ENCODE assay signal across 29 mouse cellular contexts in genomic region chr2:59973104-59973641, GRCm38 (mm10).
DNase-seq lines count a peak whose midpoint lies in the region; ATAC-seq and TF ChIP-seq lines count a peak whose summit lies in the region.
"Had no signal": no experiment of that assay in that cellular context is flagged by ENCODE, and none has a peak within 500 bp of the region (broad histone marks: within the 10 kb centered on the region; RNA-seq: fewer than 3 reads in every experiment).

No protein-coding gene starts in this region.

- H3K36me3 ChIP-seq in heart, embryonic 11.5 days (ENCODE audit: control insufficient read depth, insufficient read depth, low read length) = no peaks in the 10 kb centered on the region
- H3K36me3 ChIP-seq in heart, embryonic 16.5 days (ENCODE audit: control insufficient read depth, insufficient read depth) = peaks cover 16% of the 10 kb centered on the region
- peaks cover 8% of the 10 kb centered on the region for H3K36me3 ChIP-seq in heart, adult 2 months (ENCODE audit: control insufficient read depth, insufficient read depth, low read length)

- no peak for TF ChIP-seq CTCF in heart, adult 2 months (IDR thresholded peaks at IDR 0.05)

- H3K79me2 ChIP-seq in heart, adult 2 months (replicated peaks; ENCODE audit: control insufficient read depth, insufficient read depth, low read length) = no peaks in the 10 kb centered on the region

- no peak overlapping the region for H3K4me3 ChIP-seq in heart, embryonic 11.5 days (ENCODE audit: low read depth, low read length)
- H3K4me3 ChIP-seq in heart, embryonic 16.5 days (ENCODE audit: low read length) = 0 out of 2 replicates have a peak overlapping the region, but pooled peaks have one; percentile 3
- no peak overlapping the region for H3K4me3 ChIP-seq in heart, adult 2 months
- H3K4me3 ChIP-seq: forebrain, embryonic 13.5 days; hindbrain, embryonic 12.5 days; intestine, embryonic 15.5 days; limb, embryonic 10.5 days; limb, embryonic 15.5 days; midbrain, embryonic 10.5 days; midbrain, embryonic 15.5 days; neural tube, embryonic 15.5 days; stomach, embryonic 15.5 days had no signal

- no peaks in the 10 kb centered on the region for H3K9me3 ChIP-seq in heart, embryonic 11.5 days (replicated peaks; ENCODE audit: control insufficient read depth, low read length)
- no peaks in the 10 kb centered on the region for H3K9me3 ChIP-seq in heart, embryonic 16.5 days (replicated peaks; ENCODE audit: control insufficient read depth, low read length)
- H3K9me3 ChIP-seq: forebrain, embryonic 13.5 days; hindbrain, embryonic 12.5 days; intestine, embryonic 15.5 days; limb, embryonic 10.5 days; limb, embryonic 15.5 days; midbrain, embryonic 10.5 days; midbrain, embryonic 15.5 days; neural tube, embryonic 15.5 days; stomach, embryonic 15.5 days had no signal

- no peak overlapping the region for H3K9ac ChIP-seq in heart, embryonic 11.5 days (ENCODE audit: low read depth, low read length)
- H3K9ac ChIP-seq in heart, embryonic 16.5 days (ENCODE audit: low read length) = peak overlapping the region; percentile 34; the same call in 1 of the 2 replicates
- no peak overlapping the region for H3K9ac ChIP-seq in heart, adult 2 months (ENCODE audit: low read depth, low read length)
- H3K9ac ChIP-seq: forebrain, embryonic 13.5 days; hindbrain, embryonic 12.5 days; intestine, embryonic 15.5 days; limb, embryonic 15.5 days; midbrain, embryonic 15.5 days; neural tube, embryonic 15.5 days; stomach, embryonic 15.5 days had no signal

- no peaks in the 10 kb centered on the region for H3K27me3 ChIP-seq in heart, embryonic 11.5 days (ENCODE audit: control insufficient read depth, insufficient read depth, low read length)
- H3K27me3 ChIP-seq in heart, embryonic 16.5 days (ENCODE audit: control insufficient read depth, insufficient read depth, low read length) = no peaks in the 10 kb centered on the region
- H3K27me3 ChIP-seq in heart, adult 2 months (ENCODE audit: control insufficient read depth, insufficient read depth, low read length) = no peaks in the 10 kb centered on the region
- H3K27me3 ChIP-seq: forebrain, embryonic 13.5 days; hindbrain, embryonic 12.5 days; intestine, embryonic 15.5 days; limb, embryonic 15.5 days; midbrain, embryonic 15.5 days; neural tube, embryonic 15.5 days; stomach, embryonic 15.5 days had no signal

- peaks cover 25% of the 10 kb centered on the region for H3K4me1 ChIP-seq in heart, embryonic 11.5 days (ENCODE audit: control insufficient read depth, insufficient read depth, low read length)
- H3K4me1 ChIP-seq in heart, embryonic 16.5 days (ENCODE audit: control insufficient read depth, insufficient read depth, low read length) = peaks cover 26% of the 10 kb centered on the region
- peaks cover 8% of the 10 kb centered on the region for H3K4me1 ChIP-seq in heart, adult 2 months (ENCODE audit: control insufficient read depth, insufficient read depth, low read length)
- H3K4me1 ChIP-seq: forebrain, embryonic 13.5 days; hindbrain, embryonic 12.5 days; intestine, embryonic 15.5 days; limb, embryonic 10.5 days; limb, embryonic 15.5 days; midbrain, embryonic 10.5 days; midbrain, embryonic 15.5 days; neural tube, embryonic 15.5 days; stomach, embryonic 15.5 days had no signal

- peak overlapping the region; percentile 68 for H3K27ac ChIP-seq in heart, embryonic 11.5 days (ENCODE audit: low read depth, low read length)
- peak overlapping the region; percentile 65 for H3K27ac ChIP-seq in heart, embryonic 16.5 days (ENCODE audit: low read length)
- no peak overlapping the region for H3K27ac ChIP-seq in heart, adult 2 months
- H3K27ac ChIP-seq: forebrain, embryonic 13.5 days; hindbrain, embryonic 12.5 days; hindbrain, postnatal 0 days; intestine, embryonic 15.5 days; limb, embryonic 10.5 days; limb, embryonic 15.5 days; macrophage; midbrain, embryonic 10.5 days; midbrain, embryonic 15.5 days; neural tube, embryonic 15.5 days; stomach, embryonic 15.5 days had no signal

- no peak for TF ChIP-seq EP300 in heart, adult 2 months (IDR thresholded peaks at IDR 0.05; ENCODE audit: insufficient read depth, low read depth, low read length)

- no peak for DNase-seq in heart, postnatal 14 days
- DNase-seq in heart, adult 2 months = no peak
- DNase-seq in c-Kit-positive CD71-positive TER-119-positive erythroid progenitor cells, embryonic 14.5 days (ENCODE audit: low spot score) = peak; percentile 7
- no peak for DNase-seq in left cerebral cortex, adult 8-10 months (ENCODE audit: low spot score in 2 of 2)
- DNase-seq: adrenal gland, postnatal 25 days; cerebellum, adult 2 months; cerebellum, postnatal 25 days; gastrocnemius, postnatal 10 days; kidney, adult 8-10 months; kidney, postnatal 10 days; layer of hippocampus, postnatal 36 days; lung, adult 2 months; lung, postnatal 10 days; retina, postnatal 1 day; right cerebral cortex, postnatal 14 days had no signal

- WGBS in heart, embryonic 11.5 days (ENCODE audit: insufficient replicate concordance) = 24% methylated on average over 4 of the region's 4 CpGs
- 43% methylated on average over 4 of the region's 4 CpGs for WGBS in heart, embryonic 16.5 days
- WGBS in heart, adult 2 months = 57% methylated on average over 4 of the region's 4 CpGs

- H3K4me2 ChIP-seq in heart, embryonic 11.5 days = peak overlapping the region; percentile 3
- peak overlapping the region; percentile 36; the same call in 1 of the 2 replicates for H3K4me2 ChIP-seq in heart, embryonic 16.5 days (ENCODE audit: low read depth, low read length)
- H3K4me2 ChIP-seq: forebrain, embryonic 13.5 days; hindbrain, embryonic 12.5 days; intestine, embryonic 15.5 days; limb, embryonic 15.5 days; midbrain, embryonic 15.5 days; neural tube, embryonic 15.5 days; stomach, embryonic 15.5 days had no signal

- TF ChIP-seq POLR2A in heart, adult 2 months (IDR thresholded peaks at IDR 0.05; ENCODE audit: insufficient read depth, low read depth, low read length) = no peak

- no peak for ATAC-seq in heart, embryonic 11.5 days (replicated peaks; ENCODE audit: insufficient number of reproducible peaks, low FRiP score, low TSS enrichment)
- peak; percentile 66 for ATAC-seq in heart, embryonic 16.5 days (replicated peaks; ENCODE audit: extremely low read depth, insufficient read depth, low FRiP score)
- ATAC-seq in megakaryocyte progenitor cell, adult 5-6 weeks (replicated peaks; ENCODE audit: poor library complexity) = peak; percentile 50
- ATAC-seq: forebrain, embryonic 13.5 days; hindbrain, postnatal 0 days; intestine, embryonic 15.5 days; midbrain, embryonic 15.5 days had no signal

- intact Hi-C loops in heart, postnatal 14 days (cut with DNase I) = no loop called here
- intact Hi-C loops in heart, adult 2 months (cut with DNase I) = loop anchor here (10.0 kb wide), 1 partner anchor 62 kb away; no protein-coding TSS in a partner anchor
